ENCODE assay signal across 30 mouse cellular contexts in genomic region chr10:108075144-108075543, GRCm38 (mm10).
DNase-seq lines count a peak whose midpoint lies in the region; ATAC-seq and TF ChIP-seq lines count a peak whose summit lies in the region.
"Had no signal": no experiment of that assay in that cellular context is flagged by ENCODE, and none has a peak within 500 bp of the region (broad histone marks: within the 10 kb centered on the region; RNA-seq: fewer than 3 reads in every experiment).

No protein-coding gene starts in this region.

- no peaks in the 10 kb centered on the region for H3K9me3 ChIP-seq in heart, embryonic 13.5 days
- no peaks in the 10 kb centered on the region for H3K9me3 ChIP-seq in limb, embryonic 14.5 days (ENCODE audit: control insufficient read depth, low read length)
- no peaks in the 10 kb centered on the region for H3K9me3 ChIP-seq in limb, embryonic 10.5 days (replicated peaks)
- H3K9me3 ChIP-seq: forebrain, embryonic 12.5 days; hindbrain, embryonic 12.5 days; intestine, embryonic 15.5 days; limb, embryonic 13.5 days; liver, embryonic 12.5 days; midbrain, embryonic 13.5 days had no signal

- WGBS in heart, embryonic 13.5 days: 49% methylated on average over 5 of the region's 5 CpGs
- 54% methylated on average over 5 of the region's 5 CpGs for whole genome bisulfite sequencing in limb, embryonic 14.5 days
- WGBS in limb, embryonic 10.5 days: 72% methylated on average over 5 of the region's 5 CpGs

- H3K4me2 ChIP-seq in heart, embryonic 13.5 days: peak overlapping the region; percentile 29
- H3K4me2 ChIP-seq in limb, embryonic 14.5 days (replicated peaks; ENCODE audit: low read depth, low read length, severe bottlenecking): no peak overlapping the region
- H3K4me2 ChIP-seq: forebrain, embryonic 12.5 days; hindbrain, embryonic 12.5 days; intestine, embryonic 15.5 days; limb, embryonic 13.5 days; liver, embryonic 12.5 days; midbrain, embryonic 13.5 days had no signal

- intact Hi-C loops in gastrocnemius, adult 2 months (cut with DNase I): no loop called here

- TF ChIP-seq CTCF in gastrocnemius, adult 2 months (IDR thresholded peaks at IDR 0.05): no peak

- TF ChIP-seq POLR2A in limb, embryonic 14.5 days (IDR thresholded peaks at IDR 0.05; ENCODE audit: borderline replicate concordance, extremely low read depth, insufficient read depth, insufficient read length): no peak

- H3K36me3 ChIP-seq in heart, embryonic 13.5 days: no peaks in the 10 kb centered on the region
- H3K36me3 ChIP-seq in limb, embryonic 14.5 days (ENCODE audit: control insufficient read depth, insufficient read depth, low read length): no peaks in the 10 kb centered on the region
- no peaks in the 10 kb centered on the region for H3K36me3 ChIP-seq in limb, embryonic 10.5 days
- H3K36me3 ChIP-seq: forebrain, embryonic 12.5 days; hindbrain, embryonic 12.5 days; intestine, embryonic 15.5 days; limb, embryonic 13.5 days; liver, embryonic 12.5 days; midbrain, embryonic 13.5 days had no signal

- no peak for DNase-seq in gastrocnemius, adult 2 months
- no peak for DNase-seq in gastrocnemius, postnatal 4 days (ENCODE audit: low spot score in 2 of 2)
- no peak for DNase-seq in heart, adult 18-20 months
- DNase-seq in limb, embryonic 14.5 days (ENCODE audit: low spot score): peak; percentile 22
- no peak for DNase-seq in limb, embryonic 10.5 days (ENCODE audit: low spot score)
- peak; percentile 51 for DNase-seq in telencephalon, adult 2 months (ENCODE audit: low read depth, low spot score)
- DNase-seq: adrenal gland, postnatal 14 days; cerebellum, adult 11-12 months; cerebellum, adult 9-11 months; gastrocnemius, postnatal 36 days; kidney, adult 8-10 months; kidney, postnatal 4 days; liver, postnatal 0 days; lung, postnatal 10 days; right cerebral cortex, postnatal 25 days; spleen, adult 18-20 months; thymus, adult 18-20 months; thymus, postnatal 25 days had no signal

- no peaks in the 10 kb centered on the region for H3K27me3 ChIP-seq in heart, embryonic 13.5 days (replicated peaks)
- no peaks in the 10 kb centered on the region for H3K27me3 ChIP-seq in limb, embryonic 14.5 days (ENCODE audit: control insufficient read depth, insufficient read depth, low read length)
- H3K27me3 ChIP-seq in limb, embryonic 10.5 days (ENCODE audit: low read depth, poor library complexity, severe bottlenecking): no peaks in the 10 kb centered on the region
- H3K27me3 ChIP-seq: forebrain, embryonic 12.5 days; hindbrain, embryonic 12.5 days; intestine, embryonic 15.5 days; limb, embryonic 13.5 days; liver, embryonic 12.5 days; midbrain, embryonic 13.5 days had no signal

- no peak overlapping the region for H3K9ac ChIP-seq in heart, embryonic 13.5 days
- no peak overlapping the region for H3K9ac ChIP-seq in limb, embryonic 14.5 days (ENCODE audit: low read depth, low read length, severe bottlenecking)
- H3K9ac ChIP-seq: forebrain, embryonic 12.5 days; hindbrain, embryonic 12.5 days; intestine, embryonic 15.5 days; limb, embryonic 13.5 days; liver, embryonic 12.5 days; liver, postnatal 0 days; midbrain, embryonic 13.5 days had no signal

- H3K4me3 ChIP-seq in gastrocnemius, adult 2 months: peak overlapping the region; percentile 29; the same call in 1 of the 2 replicates
- no peak overlapping the region for H3K4me3 ChIP-seq in heart, embryonic 13.5 days
- no peak overlapping the region for H3K4me3 ChIP-seq in limb, embryonic 14.5 days (replicated peaks; ENCODE audit: low read length)
- H3K4me3 ChIP-seq in limb, embryonic 10.5 days: no peak overlapping the region
- H3K4me3 ChIP-seq: erythroblast, embryonic 14.5 days; forebrain, embryonic 12.5 days; hindbrain, embryonic 12.5 days; intestine, embryonic 15.5 days; limb, embryonic 13.5 days; liver, embryonic 12.5 days; midbrain, embryonic 13.5 days had no signal

- H3K4me1 ChIP-seq in heart, embryonic 13.5 days: peaks cover 18% of the 10 kb centered on the region
- H3K4me1 ChIP-seq in limb, embryonic 14.5 days (ENCODE audit: control insufficient read depth, insufficient read depth, low read length): peaks cover 5% of the 10 kb centered on the region; the same call in 1 of the 2 replicates
- H3K4me1 ChIP-seq in limb, embryonic 10.5 days: no peaks in the 10 kb centered on the region
- H3K4me1 ChIP-seq: forebrain, embryonic 12.5 days; liver, embryonic 12.5 days had no signal

- peak overlapping the region; percentile 72 for H3K27ac ChIP-seq in gastrocnemius, adult 2 months
- no peak overlapping the region; the same call in 1 of the 2 replicates for H3K27ac ChIP-seq in heart, embryonic 13.5 days (replicated peaks)
- H3K27ac ChIP-seq in limb, embryonic 14.5 days (replicated peaks; ENCODE audit: low read depth, low read length): no peak overlapping the region
- H3K27ac ChIP-seq in limb, embryonic 10.5 days: no peak overlapping the region
- H3K27ac ChIP-seq: forebrain, embryonic 12.5 days; hindbrain, embryonic 12.5 days; hindbrain, postnatal 0 days; intestine, embryonic 15.5 days; kidney, postnatal 0 days; limb, embryonic 13.5 days; liver, embryonic 12.5 days; macrophage; midbrain, embryonic 13.5 days had no signal

- ATAC-seq in heart, embryonic 13.5 days (ENCODE audit: extremely low read depth, insufficient number of reproducible peaks, low FRiP score, low TSS enrichment): no peak
- 0 out of 2 replicates have a peak, but pooled peaks have one; percentile 24 for ATAC-seq in limb, embryonic 14.5 days (ENCODE audit: low FRiP score, low read depth)
- ATAC-seq: CD4-positive, CD25-positive, alpha-beta regulatory T cell, adult 4 months; hindbrain, postnatal 0 days; intestine, embryonic 15.5 days; liver, embryonic 12.5 days; liver, postnatal 0 days; midbrain, embryonic 13.5 days had no signal

Comparison
In these comparisons a context has a peak if more than half of its experiments do, and no peak if none do; other contexts are left out.
1. DNase-seq: peak in limb, embryonic 14.5 days (single experiment) and telencephalon, adult 2 months (single experiment); none in gastrocnemius, adult 2 months (single experiment), gastrocnemius, postnatal 4 days (0 of 2), heart, adult 18-20 months (0 of 2) and limb, embryonic 10.5 days (single experiment).